Mouse (Mus musculus): ENCODE data around the gene Alg12. TPM values are rescaled to one million over a fixed set of nuclear protein-coding genes. Genes with fewer than 3 reads are reported as not detected.
"Not testable (repeated sequence)": the region's sequence is repeated elsewhere in the genome, so short reads cannot be mapped to it uniquely, and the experiment has no call there.

Gene Alg12
- polyA plus RNA-seq, 1 experiment from 2014 or later = 9.3 TPM

GRCm38 (mm10) chr15:88800921-88801354 lies 18.2 kb downstream of the Alg12 start:
- Histone ChIP-seq H3K4me3 (no peak overlapping the region), H3K4me2 (no peak overlapping the region), H3K4me1 (replicated peaks) (no peaks in the 10 kb centered on the region), H3K9me3 (no peaks in the 10 kb centered on the region), H3K27me3 (no peaks in the 10 kb centered on the region), H3K27ac (replicated peaks) (no peak overlapping the region), H3K36me3 (peaks cover 25% of the 10 kb centered on the region), H3K9ac (no peak overlapping the region)
- 79% methylated on average over 6 of the region's 6 CpGs for WGBS
- ATAC-seq (ENCODE audit: low read depth) = no peak

- Histone ChIP-seq H3K36me3 (peaks cover 15% of the 10 kb centered on the region), H3K27ac (replicated peaks) (no peak overlapping the region), H3K9me3 (no peaks in the 10 kb centered on the region), H3K4me3 (no peak overlapping the region), H3K9ac (no peak overlapping the region), H3K27me3 (no peaks in the 10 kb centered on the region), H3K4me2 (no peak overlapping the region), H3K4me1 (replicated peaks) (no peaks in the 10 kb centered on the region)
- no peak for ATAC-seq (ENCODE audit: low read depth)
- 86% methylated on average over 11 of the region's 11 CpGs for WGBS
Measured at GRCm38 (mm10) chr15:88799950-88800371, 19.2 kb downstream of the Alg12 start.

GRCm38 (mm10) chr15:88794729-88795128 lies 24.4 kb downstream of the Alg12 start:
- 86% methylated on average over 5 of the region's 5 CpGs for WGBS
- H3K36me3 ChIP-seq; H3K27ac ChIP-seq (replicated peaks); H3K4me3 ChIP-seq; H3K27me3 ChIP-seq; H3K4me2 ChIP-seq; H3K9ac ChIP-seq; ATAC-seq (ENCODE audit: low read depth); H3K4me1 ChIP-seq (replicated peaks); H3K9me3 ChIP-seq: not testable (repeated sequence)

- Histone ChIP-seq H3K36me3 (peaks cover 4% of the 10 kb centered on the region; the same call in 1 of the 2 replicates), H3K9ac (no peak overlapping the region), H3K27ac (replicated peaks) (no peak overlapping the region), H3K4me1 (replicated peaks) (no peaks in the 10 kb centered on the region), H3K9me3 (no peaks in the 10 kb centered on the region), H3K27me3 (no peaks in the 10 kb centered on the region), H3K4me2 (no peak overlapping the region), H3K4me3 (no peak overlapping the region)
- 89% methylated on average over 4 of the region's 4 CpGs for WGBS
- no peak for ATAC-seq (ENCODE audit: low read depth)
Measured at GRCm38 (mm10) chr15:88792140-88792850, 26.8 kb downstream of the Alg12 start.

- WGBS = 93% methylated on average over 5 of the region's 5 CpGs
- H3K9ac ChIP-seq; ATAC-seq (ENCODE audit: low read depth); H3K27me3 ChIP-seq; H3K4me1 ChIP-seq (replicated peaks); H3K4me3 ChIP-seq; H3K4me2 ChIP-seq; H3K27ac ChIP-seq (replicated peaks): not testable (repeated sequence)
- H3K9me3 ChIP-seq = peaks cover 12% of the 10 kb centered on the region
- peaks cover 67% of the 10 kb centered on the region for H3K36me3 ChIP-seq
Measured at GRCm38 (mm10) chr15:88774630-88775029, 44.5 kb downstream of the Alg12 start.

GRCm38 (mm10) chr15:88768537-88768936 lies 50.6 kb downstream of the Alg12 start:
- Histone ChIP-seq H3K9me3 (peaks cover 12% of the 10 kb centered on the region), H3K4me2 (no peak overlapping the region), H3K27me3 (no peaks in the 10 kb centered on the region), H3K9ac (no peak overlapping the region), H3K27ac (replicated peaks) (no peak overlapping the region), H3K36me3 (peaks cover 67% of the 10 kb centered on the region), H3K4me3 (no peak overlapping the region), H3K4me1 (replicated peaks) (no peaks in the 10 kb centered on the region)
- WGBS = 85% methylated on average over 1 of the region's 1 CpGs
- no peak for ATAC-seq (ENCODE audit: low read depth)

- WGBS = 94% methylated on average over 2 of the region's 2 CpGs
- peaks cover 61% of the 10 kb centered on the region for H3K36me3 ChIP-seq
- H3K4me2 ChIP-seq; H3K27ac ChIP-seq (replicated peaks); H3K4me1 ChIP-seq (replicated peaks); ATAC-seq (ENCODE audit: low read depth); H3K4me3 ChIP-seq; H3K9ac ChIP-seq; H3K27me3 ChIP-seq; H3K9me3 ChIP-seq: not testable (repeated sequence)
Measured at GRCm38 (mm10) chr15:88766139-88766538, 53.0 kb downstream of the Alg12 start.

- 95% methylated on average over 4 of the region's 4 CpGs for WGBS
- H3K9ac ChIP-seq = no peak overlapping the region
- H3K36me3 ChIP-seq = peaks cover 77% of the 10 kb centered on the region
Measured at GRCm38 (mm10) chr15:88761551-88761950, 57.6 kb downstream of the Alg12 start.

GRCm38 (mm10) chr15:88758061-88758460 lies 61.1 kb downstream of the Alg12 start:
- H3K4me2 ChIP-seq = no peak overlapping the region
- peaks cover 19% of the 10 kb centered on the region for H3K4me1 ChIP-seq (replicated peaks)
- no peaks in the 10 kb centered on the region for H3K9me3 ChIP-seq
- H3K27ac ChIP-seq (replicated peaks) = no peak overlapping the region
- H3K9ac ChIP-seq = no peak overlapping the region
- H3K4me3 ChIP-seq = no peak overlapping the region
- no peak for ATAC-seq (ENCODE audit: low read depth)
- no peaks in the 10 kb centered on the region for H3K27me3 ChIP-seq
- H3K36me3 ChIP-seq = peaks cover 70% of the 10 kb centered on the region
- WGBS = 91% methylated on average over 3 of the region's 3 CpGs

More at GRCm38 (mm10) chr15:88761551-88761950, 57.6 kb downstream of the Alg12 start:
- Histone ChIP-seq H3K27me3 (no peaks in the 10 kb centered on the region), H3K4me3 (no peak overlapping the region), H3K27ac (replicated peaks) (no peak overlapping the region), H3K4me1 (replicated peaks) (no peaks in the 10 kb centered on the region), H3K4me2 (no peak overlapping the region), H3K9me3 (no peaks in the 10 kb centered on the region)
- ATAC-seq (ENCODE audit: low read depth) = no peak

GRCm38 (mm10) chr15:88755761-88756160 lies 63.4 kb downstream of the Alg12 start:
- no peak overlapping the region for H3K9ac ChIP-seq
- H3K27ac ChIP-seq (replicated peaks) = no peak overlapping the region
- H3K4me3 ChIP-seq = no peak overlapping the region
- no peak for ATAC-seq (ENCODE audit: low read depth)
- no peaks in the 10 kb centered on the region for H3K9me3 ChIP-seq
- peaks cover 29% of the 10 kb centered on the region for H3K4me1 ChIP-seq (replicated peaks)
- H3K27me3 ChIP-seq = no peaks in the 10 kb centered on the region
- H3K4me2 ChIP-seq = no peak overlapping the region
- WGBS = 98% methylated on average over 18 of the region's 18 CpGs
- peaks cover 48% of the 10 kb centered on the region for H3K36me3 ChIP-seq

Other genes starting within 250 kb of the Alg12 start
- gene Zdhhc25, start 219.0 kb downstream of the Alg12 start, polyA plus RNA-seq (2015; fragmentation: Nextera tagmentation; extraction: Ambion mirVana) = not detected in 2 replicates
- 18.1 and 20.3 TPM in 2 replicates for gene Brd1, start 85.1 kb downstream of the Alg12 start, polyA plus RNA-seq (2015; fragmentation: Nextera tagmentation; extraction: Ambion mirVana)
- 22.5 and 24.7 TPM in 2 replicates for gene Zbed4, start 67.7 kb downstream of the Alg12 start, polyA plus RNA-seq (2015; fragmentation: Nextera tagmentation; extraction: Ambion mirVana)
- 62.4 and 70.9 TPM in 2 replicates for gene Creld2, start 328 bp upstream of the Alg12 start, polyA plus RNA-seq (2015; fragmentation: Nextera tagmentation; extraction: Ambion mirVana)
- gene Pim3, start 42.9 kb upstream of the Alg12 start, polyA plus RNA-seq (2015; fragmentation: Nextera tagmentation; extraction: Ambion mirVana) = 51.2 and 52.5 TPM in 2 replicates
- not detected in 2 replicates for gene Ttll8, start 135.1 kb upstream of the Alg12 start, polyA plus RNA-seq (2015; fragmentation: Nextera tagmentation; extraction: Ambion mirVana)
- gene Mlc1, start 159.7 kb upstream of the Alg12 start, polyA plus RNA-seq (2015; fragmentation: Nextera tagmentation; extraction: Ambion mirVana) = 6.7 and 8.0 TPM in 2 replicates
- 0.11 TPM in 1 of 2 replicates, not detected in the other for gene Mov10l1, start 163.6 kb upstream of the Alg12 start, polyA plus RNA-seq (2015; fragmentation: Nextera tagmentation; extraction: Ambion mirVana)
- gene Panx2, start 240.4 kb upstream of the Alg12 start, polyA plus RNA-seq (2015; fragmentation: Nextera tagmentation; extraction: Ambion mirVana) = 2.8 and 3.4 TPM in 2 replicates

Data from neural tube, embryonic 13.5 days (tissue).